Mouse (Mus musculus): ENCODE measurements around the gene Man1a2. TPM values are rescaled to one million over a fixed set of nuclear protein-coding genes. Genes with fewer than 3 reads are reported as not detected.

The Man1a2 gene
- total RNA-seq (2014; rRNA removed) (17.7 and 18.5 TPM in 2 replicates), polyA plus RNA-seq (2012; rRNA removed) (3.9 and 4.0 TPM in 2 replicates)

DNA sequence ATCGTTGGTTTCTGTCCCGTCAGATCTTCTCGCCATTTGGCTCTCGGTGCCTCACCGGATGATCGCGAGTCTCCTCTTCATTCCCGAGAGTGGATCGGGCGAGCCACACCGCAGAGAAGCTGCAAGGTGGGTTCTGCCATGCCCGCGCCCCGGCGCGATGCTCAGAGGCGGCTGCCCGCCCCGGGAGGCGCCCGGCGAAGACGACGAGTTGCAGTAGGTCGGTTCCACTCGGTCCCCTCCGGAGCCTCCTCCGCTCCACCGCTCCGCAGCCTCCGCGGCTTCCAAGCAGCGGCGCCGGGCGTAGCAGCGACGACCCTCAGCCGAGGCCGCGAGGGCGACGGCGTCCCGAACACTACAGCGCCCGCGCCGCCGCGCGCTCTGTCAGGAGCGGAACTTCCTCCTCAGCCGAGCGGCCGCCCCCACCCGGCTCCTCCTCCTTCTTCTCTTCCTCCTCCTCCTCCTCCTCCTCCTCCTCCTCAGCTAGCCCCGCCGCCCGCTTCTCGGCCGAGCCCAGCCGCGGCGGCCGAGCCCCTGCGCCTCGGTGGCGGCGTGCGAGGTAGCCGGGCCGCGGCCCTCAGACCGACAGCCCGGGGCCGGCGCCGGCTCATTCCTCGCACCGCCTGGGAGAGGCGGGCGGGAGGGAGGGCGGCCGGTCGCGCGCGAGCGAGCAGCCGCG, at the start of gene Man1a2:
Man1a2 (minus strand) TSS at position 417 of the 676 bp plus-strand sequence.
- H3K79me2 ChIP-seq (ENCODE audit: control insufficient read depth, insufficient read depth, low read length), result peaks cover 16% of the 10 kb centered on the region; the same call in 1 of the 2 replicates
- H3K27me3 ChIP-seq (ENCODE audit: control insufficient read depth, insufficient read depth, low read length), result no peaks in the 10 kb centered on the region
- H3K4me1 ChIP-seq (ENCODE audit: control insufficient read depth, insufficient read depth, low read length), result peaks cover 15% of the 10 kb centered on the region
- DNase-seq (ENCODE audit: extremely low read depth, low read depth, low spot score), result peak; percentile 59
- WGBS, result under 1% methylated on average over 85 of the region's 92 CpGs
- peak within 1 kb of the TSS; percentile 91 for H3K27ac ChIP-seq (replicated peaks; ENCODE audit: insufficient read depth, low read depth, low read length)
- peak within 1 kb of the TSS; percentile 98 for H3K4me3 ChIP-seq (ENCODE audit: insufficient read depth, low read depth, low read length)
- H3K36me3 ChIP-seq (ENCODE audit: control insufficient read depth, insufficient read depth, low read length), result no peaks in the 10 kb centered on the region
- TF ChIP-seq POLR2A (IDR thresholded peaks at IDR 0.05; ENCODE audit: extremely low read depth, insufficient read depth, low read length), result peak; percentile 92
- TF ChIP-seq CTCF (IDR thresholded peaks at IDR 0.05; ENCODE audit: low read depth, low read length), result no peak
- H3K9ac ChIP-seq (ENCODE audit: low read depth, low read length), result peak within 1 kb of the TSS; percentile 99

DNA sequence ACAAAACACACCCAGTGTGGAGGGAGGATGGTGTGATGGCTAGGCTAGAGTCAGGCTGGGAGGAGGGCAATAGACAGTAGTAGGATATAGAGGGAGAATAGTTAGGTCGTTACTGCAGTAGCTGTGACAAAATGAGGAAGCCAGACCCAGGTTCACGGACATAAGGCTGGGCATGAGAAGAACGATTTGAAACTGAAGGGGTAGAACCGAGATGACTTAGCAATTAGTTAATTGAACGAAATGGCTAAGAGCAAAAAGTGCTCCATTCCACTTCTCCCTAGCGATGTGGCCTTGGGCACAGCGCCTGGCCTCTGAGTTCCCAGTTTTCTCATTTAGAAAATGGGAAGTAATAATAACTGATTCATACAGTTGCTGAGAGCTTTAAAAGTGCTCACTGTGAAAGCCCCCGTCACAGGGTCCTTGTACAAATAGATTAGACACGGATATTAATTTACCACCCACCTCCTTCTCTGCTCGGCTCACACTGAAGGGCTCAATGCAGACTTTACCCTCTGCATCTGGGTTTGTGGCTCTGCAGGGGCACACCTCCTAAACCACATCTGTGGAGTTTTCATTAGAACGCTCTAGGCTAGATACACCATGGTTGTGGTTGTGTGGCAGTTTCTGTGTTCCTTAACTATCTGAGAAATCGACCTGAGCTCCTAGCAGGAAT, 49.3 kb upstream of the Man1a2 start:
- Histone ChIP-seq H3K36me3 (ENCODE audit: control insufficient read depth, insufficient read depth, low read length) (no peaks in the 10 kb centered on the region), H3K4me1 (ENCODE audit: control insufficient read depth, insufficient read depth, low read length) (no peaks in the 10 kb centered on the region), H3K9ac (ENCODE audit: low read depth, low read length) (no peak overlapping the region), H3K79me2 (ENCODE audit: control insufficient read depth, insufficient read depth, low read length) (no peaks in the 10 kb centered on the region), H3K4me3 (ENCODE audit: insufficient read depth, low read depth, low read length) (no peak overlapping the region), H3K27me3 (ENCODE audit: control insufficient read depth, insufficient read depth, low read length) (no peaks in the 10 kb centered on the region), H3K27ac (replicated peaks; ENCODE audit: insufficient read depth, low read depth, low read length) (no peak overlapping the region)
- peak; percentile 1 for DNase-seq (ENCODE audit: extremely low read depth, low read depth, low spot score)
- WGBS, result 79% methylated on average over 12 of the region's 12 CpGs
- TF ChIP-seq POLR2A (IDR thresholded peaks at IDR 0.05; ENCODE audit: extremely low read depth, insufficient read depth, low read length) (no peak), CTCF (IDR thresholded peaks at IDR 0.05; ENCODE audit: low read depth, low read length) (no peak)

DNA sequence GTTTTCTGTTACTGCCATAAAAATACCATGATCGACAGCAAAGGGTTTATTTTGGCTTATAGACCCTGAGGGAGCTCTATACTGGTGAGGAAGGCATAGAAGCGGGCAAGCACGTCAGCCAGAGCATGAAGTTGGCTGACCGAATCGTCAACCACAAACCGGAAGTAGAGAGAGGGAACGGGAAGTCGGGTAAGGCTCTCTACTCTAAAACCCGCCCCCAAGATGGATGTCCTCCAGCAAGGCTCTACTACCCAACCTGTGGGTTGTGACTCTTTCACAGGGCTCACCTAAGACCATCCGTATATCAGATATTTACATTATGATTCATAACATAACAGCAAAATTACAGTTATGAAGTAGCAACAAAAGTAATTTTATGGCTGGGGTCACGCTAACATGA, 46.6 kb upstream of the Man1a2 start:
- 90% methylated on average over 11 of the region's 11 CpGs for WGBS
- H3K9ac ChIP-seq (ENCODE audit: low read depth, low read length), result no peak overlapping the region
- no peaks in the 10 kb centered on the region for H3K36me3 ChIP-seq (ENCODE audit: control insufficient read depth, insufficient read depth, low read length)
- no peaks in the 10 kb centered on the region for H3K4me1 ChIP-seq (ENCODE audit: control insufficient read depth, insufficient read depth, low read length)
- H3K27me3 ChIP-seq (ENCODE audit: control insufficient read depth, insufficient read depth, low read length), result no peaks in the 10 kb centered on the region
- H3K4me3 ChIP-seq (ENCODE audit: insufficient read depth, low read depth, low read length), result no peak overlapping the region
- no peaks in the 10 kb centered on the region for H3K79me2 ChIP-seq (ENCODE audit: control insufficient read depth, insufficient read depth, low read length)
- no peak overlapping the region for H3K27ac ChIP-seq (replicated peaks; ENCODE audit: insufficient read depth, low read depth, low read length)
- no peak for DNase-seq (ENCODE audit: extremely low read depth, low read depth, low spot score)
- TF ChIP-seq CTCF (IDR thresholded peaks at IDR 0.05; ENCODE audit: low read depth, low read length) (no peak), POLR2A (IDR thresholded peaks at IDR 0.05; ENCODE audit: extremely low read depth, insufficient read depth, low read length) (no peak)

DNA sequence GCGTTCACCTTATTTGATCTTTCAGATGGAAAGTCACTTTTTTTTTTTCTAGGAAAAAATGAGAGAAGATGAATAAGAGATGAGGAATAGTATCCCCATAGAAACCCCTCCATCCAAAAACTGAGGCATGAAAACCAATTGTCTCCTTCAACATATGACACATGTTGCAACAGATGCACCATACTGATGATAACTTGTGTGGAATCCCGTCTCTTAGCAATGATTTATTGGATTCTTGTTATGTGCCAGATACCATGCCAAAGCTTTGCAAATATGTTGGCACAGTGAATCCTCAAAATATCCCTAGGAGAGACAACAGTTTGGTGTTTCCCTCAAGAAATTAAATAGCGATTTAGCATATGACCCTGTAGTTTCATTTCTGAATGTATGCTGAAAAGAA, 46.0 kb upstream of the Man1a2 start:
- Histone ChIP-seq H3K4me3 (ENCODE audit: insufficient read depth, low read depth, low read length) (no peak overlapping the region), H3K4me1 (ENCODE audit: control insufficient read depth, insufficient read depth, low read length) (no peaks in the 10 kb centered on the region), H3K36me3 (ENCODE audit: control insufficient read depth, insufficient read depth, low read length) (no peaks in the 10 kb centered on the region), H3K9ac (ENCODE audit: low read depth, low read length) (no peak overlapping the region), H3K79me2 (ENCODE audit: control insufficient read depth, insufficient read depth, low read length) (no peaks in the 10 kb centered on the region), H3K27ac (replicated peaks; ENCODE audit: insufficient read depth, low read depth, low read length) (no peak overlapping the region), H3K27me3 (ENCODE audit: control insufficient read depth, insufficient read depth, low read length) (no peaks in the 10 kb centered on the region)
- no peak for DNase-seq (ENCODE audit: extremely low read depth, low read depth, low spot score)
- TF ChIP-seq POLR2A (IDR thresholded peaks at IDR 0.05; ENCODE audit: extremely low read depth, insufficient read depth, low read length) (no peak), CTCF (IDR thresholded peaks at IDR 0.05; ENCODE audit: low read depth, low read length) (no peak)
- 78% methylated on average over 3 of the region's 3 CpGs for WGBS

DNA sequence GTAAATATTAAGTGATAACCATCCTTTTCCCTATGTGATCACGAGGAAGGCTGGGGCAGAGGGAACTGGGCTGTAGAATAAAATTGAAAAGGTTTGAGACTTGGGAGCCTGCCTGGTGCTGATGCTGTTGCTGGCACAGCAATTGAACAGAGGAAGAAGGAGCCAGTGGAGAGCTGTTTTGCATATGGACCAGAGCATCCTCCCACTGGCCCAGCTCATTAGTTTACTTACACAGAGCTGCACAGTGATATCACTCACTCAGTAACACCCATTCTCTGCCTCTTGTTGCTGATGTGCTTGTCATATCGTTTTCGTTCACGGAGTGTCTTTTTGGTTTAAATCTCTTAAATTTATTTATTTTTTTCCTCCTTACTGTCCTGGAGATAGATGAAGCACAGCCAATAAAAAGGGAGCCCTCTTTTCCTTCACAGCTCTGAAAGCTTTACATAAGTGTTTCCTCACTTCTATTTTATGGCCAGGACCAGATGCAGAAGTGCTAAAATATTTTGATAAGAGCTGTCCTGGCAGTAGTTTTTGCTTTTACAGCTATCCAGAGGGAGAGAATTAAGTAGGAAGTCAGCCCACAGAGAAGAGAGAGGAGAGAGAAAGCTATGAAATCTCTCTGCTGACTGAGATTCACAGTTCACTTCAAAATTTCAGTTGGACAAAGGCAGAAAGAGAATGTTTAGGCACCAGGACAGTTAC, 42.9 kb upstream of the Man1a2 start:
- DNase-seq (ENCODE audit: extremely low read depth, low read depth, low spot score), result no peak
- WGBS, result 83% methylated on average over 4 of the region's 4 CpGs
- Histone ChIP-seq H3K27me3 (ENCODE audit: control insufficient read depth, insufficient read depth, low read length) (no peaks in the 10 kb centered on the region), H3K9ac (ENCODE audit: low read depth, low read length) (no peak overlapping the region), H3K4me1 (ENCODE audit: control insufficient read depth, insufficient read depth, low read length) (no peaks in the 10 kb centered on the region), H3K4me3 (ENCODE audit: insufficient read depth, low read depth, low read length) (no peak overlapping the region), H3K79me2 (ENCODE audit: control insufficient read depth, insufficient read depth, low read length) (no peaks in the 10 kb centered on the region), H3K27ac (replicated peaks; ENCODE audit: insufficient read depth, low read depth, low read length) (no peak overlapping the region), H3K36me3 (ENCODE audit: control insufficient read depth, insufficient read depth, low read length) (no peaks in the 10 kb centered on the region)
- TF ChIP-seq CTCF (IDR thresholded peaks at IDR 0.05; ENCODE audit: low read depth, low read length) (no peak), POLR2A (IDR thresholded peaks at IDR 0.05; ENCODE audit: extremely low read depth, insufficient read depth, low read length) (no peak)
